Mouse (Mus musculus) 3T3-L1 (cell line): Measurements from ENCODE around the gene Rimklb.
A peak's percentile ranks its signal among the peaks of the same experiment; 100 is the strongest.
"Not testable (repeated sequence)": the region's sequence is repeated elsewhere in the genome, so short reads cannot be mapped to it uniquely, and the experiment has no call there.

ENCODE experiments used
- DNase-seq: peaks from one replicate; pipeline ENCODE4 v3.0.0-alpha.2; 2015; ENCODE audit warnings: low read depth, low spot score

The Rimklb gene

GRCm38 (mm10) chr6:122498661-122499060, at the start of gene Rimklb:
Gene Rimklb, minus strand, starts transcription at chr6:122498761.
- no peak for DNase-seq

GRCm38 (mm10) chr6:122545948-122546347, 47.4 kb upstream of the Rimklb start:
- DNase-seq: peak; percentile 59

GRCm38 (mm10) chr6:122545289-122545882, 46.8 kb upstream of the Rimklb start:
- peak; percentile 71 for DNase-seq

DNA sequence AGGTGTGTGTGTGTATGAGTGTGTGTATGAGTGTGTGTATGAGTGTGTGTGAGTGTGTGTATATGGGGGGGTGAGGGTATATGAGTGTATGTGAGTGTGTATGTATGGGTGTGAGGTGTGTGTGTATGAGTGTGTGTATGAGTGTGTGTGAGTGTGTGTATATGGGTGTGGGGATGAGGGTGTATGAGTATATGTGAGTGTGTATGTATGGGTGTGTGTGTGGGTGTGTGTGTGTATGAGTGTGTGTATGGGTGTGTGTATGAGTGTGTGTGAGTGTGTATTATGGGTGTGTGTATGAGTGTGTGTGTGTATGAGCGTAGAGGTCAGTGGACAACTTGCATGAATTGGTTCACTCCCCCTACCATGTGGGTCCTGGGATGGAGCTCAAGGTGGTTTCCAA, 46.1 kb upstream of the Rimklb start:
- no peak for DNase-seq

- DNase-seq: no peak
Measured at GRCm38 (mm10) chr6:122543574-122543973, 45.0 kb upstream of the Rimklb start.

- not testable (repeated sequence) for DNase-seq
Measured at GRCm38 (mm10) chr6:122542459-122542858, 43.9 kb upstream of the Rimklb start.

GRCm38 (mm10) chr6:122539564-122539963, 41.0 kb upstream of the Rimklb start:
- DNase-seq: no peak

- no peak for DNase-seq
Measured at GRCm38 (mm10) chr6:122534032-122534431, 35.5 kb upstream of the Rimklb start.

DNA sequence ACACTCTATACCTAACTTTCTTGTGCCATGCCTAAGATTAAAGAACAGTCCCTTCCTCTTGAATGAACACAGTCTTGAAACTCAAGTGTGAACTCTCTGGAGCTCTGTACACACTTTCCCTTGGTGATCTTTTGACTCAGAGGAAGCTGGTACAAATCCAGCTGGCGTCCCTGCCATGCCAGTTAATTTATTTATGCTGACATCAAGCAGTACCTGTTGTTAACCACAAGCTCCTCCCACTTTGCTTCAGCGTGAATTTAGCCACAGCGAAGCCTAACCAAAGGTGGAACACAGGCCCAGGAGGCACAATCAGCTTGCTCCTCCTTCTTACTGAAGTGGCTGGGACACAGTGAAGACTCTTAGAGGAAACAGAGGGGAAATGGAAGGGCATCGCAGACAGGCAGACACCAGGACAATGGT, 34.3 kb upstream of the Rimklb start:
- DNase-seq: peak; percentile 55

- peak; percentile 74 for DNase-seq
Measured at GRCm38 (mm10) chr6:122531466-122532174, 33.1 kb upstream of the Rimklb start.

DNA sequence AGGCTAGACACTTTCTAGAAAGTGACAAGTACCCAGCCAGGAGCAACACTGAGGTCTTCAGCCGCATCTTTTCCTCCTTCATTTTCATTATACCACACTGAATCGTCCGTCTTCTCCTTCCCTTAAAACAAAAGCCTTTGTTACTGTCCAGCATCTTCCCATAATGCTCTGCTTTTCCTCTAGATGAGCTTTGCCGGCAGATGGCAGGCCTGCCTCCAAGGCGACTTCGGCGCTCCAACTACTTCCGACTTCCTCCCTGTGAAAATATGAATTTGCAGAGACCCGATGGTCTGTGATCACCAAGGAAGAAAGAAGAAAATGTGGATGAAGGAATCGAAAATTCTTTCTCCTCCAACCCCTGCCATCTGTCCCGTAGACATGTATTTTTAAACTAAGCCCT, 29.6 kb upstream of the Rimklb start:
- DNase-seq: no peak

GRCm38 (mm10) chr6:122527596-122527995, 29.0 kb upstream of the Rimklb start:
- DNase-seq: no peak

GRCm38 (mm10) chr6:122523289-122523688, 24.7 kb upstream of the Rimklb start:
- DNase-seq: no peak

DNA sequence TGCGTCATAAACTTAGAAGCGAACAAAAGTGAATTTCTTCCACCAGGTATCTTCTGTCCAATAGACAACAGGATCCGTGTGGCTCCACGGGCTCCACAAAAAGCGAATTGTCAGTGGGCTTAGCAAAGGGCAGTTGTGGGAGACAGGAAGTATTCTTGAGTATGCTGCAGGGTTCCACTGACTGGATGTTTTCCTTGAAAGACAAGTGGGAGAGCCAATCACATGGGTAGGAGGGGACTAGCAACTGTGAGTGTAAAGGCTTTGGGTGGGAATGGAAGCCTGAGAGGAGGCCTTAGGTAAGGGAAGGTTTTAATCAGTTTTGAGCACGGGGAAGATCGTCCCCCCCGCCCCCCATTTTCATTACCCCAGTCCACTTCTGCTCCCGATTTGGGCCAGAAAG, 24.0 kb upstream of the Rimklb start:
- peak; percentile 56 for DNase-seq

DNA sequence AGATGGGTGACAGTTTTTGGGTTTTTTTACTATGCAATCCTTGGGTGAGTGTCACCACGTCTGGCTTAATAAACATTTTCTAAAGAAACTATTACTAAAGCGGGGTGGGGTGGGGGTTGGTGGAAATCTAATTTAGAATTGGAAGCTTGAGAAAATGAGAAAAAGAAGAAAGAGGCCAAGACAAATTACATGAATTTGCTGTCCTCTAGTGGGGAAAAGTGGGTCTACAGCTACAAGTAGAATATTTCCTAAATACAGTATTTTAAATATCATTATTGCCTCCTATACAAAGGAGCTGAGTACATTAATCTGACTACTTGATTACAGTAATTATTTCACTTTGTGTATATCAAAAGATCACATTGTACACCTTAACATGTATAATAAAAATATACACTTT, 20.8 kb upstream of the Rimklb start:
- peak; percentile 69 for DNase-seq

GRCm38 (mm10) chr6:122517668-122518067, 19.1 kb upstream of the Rimklb start:
- no peak for DNase-seq

DNA sequence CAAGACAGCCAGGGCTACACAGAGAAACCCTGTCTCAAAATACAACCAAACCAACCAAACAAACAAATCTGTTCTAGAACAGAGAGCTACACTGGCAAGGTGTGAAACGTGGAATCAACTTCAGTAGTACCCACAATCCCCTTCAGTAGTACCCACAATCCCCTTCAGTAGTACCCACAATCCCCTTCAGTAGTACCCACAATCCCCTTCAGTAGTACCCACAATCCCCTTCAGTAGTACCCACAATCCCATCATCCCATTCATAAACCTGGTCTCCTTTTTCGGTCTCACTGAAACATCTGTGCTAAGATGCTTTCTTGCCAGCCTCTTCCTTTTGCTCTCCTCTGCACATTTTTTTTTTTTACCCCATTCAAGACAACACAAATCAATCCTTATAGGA, 17.2 kb upstream of the Rimklb start:
- not testable (repeated sequence) for DNase-seq

DNA sequence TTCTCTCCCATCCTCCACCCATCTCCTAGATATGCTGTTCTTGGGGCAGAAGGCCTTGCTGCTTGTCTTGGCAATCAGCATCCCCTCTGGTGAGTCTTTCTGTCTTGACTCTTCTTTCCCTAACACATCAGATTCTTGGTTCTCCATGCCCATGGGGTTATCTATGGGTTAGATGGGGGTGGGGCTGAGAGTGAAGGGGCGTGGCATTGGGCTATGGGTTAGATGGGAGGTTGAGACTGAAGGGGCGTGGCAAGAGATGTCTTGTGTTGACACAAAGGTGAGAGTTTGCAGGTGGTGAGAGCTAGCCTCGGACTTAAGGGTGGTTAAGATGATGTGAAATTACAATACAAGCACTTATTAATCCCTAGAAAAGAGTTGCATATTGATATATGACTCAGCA, 15.8 kb upstream of the Rimklb start:
- DNase-seq: no peak

DNA sequence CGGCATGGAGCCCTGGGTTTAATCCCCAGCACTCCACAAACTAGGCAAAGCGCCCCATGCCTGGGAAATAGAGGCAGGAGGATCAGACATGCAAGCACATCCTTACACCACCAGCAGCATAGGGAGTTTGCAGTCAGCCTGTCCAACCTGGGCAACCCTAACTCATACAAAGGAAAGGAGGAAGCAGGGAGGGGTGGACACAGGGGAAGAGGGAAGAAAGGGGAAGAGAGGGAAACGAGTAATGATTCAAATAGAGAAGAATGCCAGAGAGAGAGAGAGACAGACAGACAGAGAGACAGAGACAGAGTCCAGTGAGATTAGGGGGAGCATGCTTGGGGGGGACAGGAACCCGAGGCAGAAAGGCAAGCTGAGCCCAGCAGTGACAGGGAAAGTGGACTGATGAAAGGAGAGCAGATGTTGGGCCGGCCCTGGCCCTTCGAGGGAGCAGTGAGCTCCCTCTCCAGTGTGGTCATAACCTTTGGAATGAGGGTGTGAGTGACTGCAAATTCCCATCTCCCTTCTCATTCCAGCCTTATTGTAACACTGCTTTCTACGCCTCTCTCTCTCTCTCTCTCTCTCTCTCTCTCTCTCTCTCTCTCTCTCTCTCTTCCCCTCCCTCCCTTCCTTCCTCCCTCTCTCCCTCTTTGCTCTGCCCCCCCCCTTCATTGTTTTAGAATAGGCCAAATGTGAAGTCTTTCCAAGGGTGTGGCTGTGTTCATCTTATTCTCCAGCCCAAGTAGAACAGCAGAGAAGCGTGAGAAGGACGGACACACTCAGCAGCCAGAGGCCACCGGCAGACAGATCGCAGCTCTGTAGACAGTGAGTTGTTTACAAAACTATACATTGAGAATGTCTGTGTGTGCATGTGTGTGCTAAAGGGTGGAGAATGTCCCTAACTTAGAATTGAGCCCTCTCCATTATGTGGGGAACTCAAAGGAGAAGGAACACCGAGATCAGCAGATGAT, 14.6 kb upstream of the Rimklb start:
- DNase-seq: peak; percentile 38

- DNase-seq: no peak
Measured at GRCm38 (mm10) chr6:122508494-122508893, 9.9 kb upstream of the Rimklb start.

DNA sequence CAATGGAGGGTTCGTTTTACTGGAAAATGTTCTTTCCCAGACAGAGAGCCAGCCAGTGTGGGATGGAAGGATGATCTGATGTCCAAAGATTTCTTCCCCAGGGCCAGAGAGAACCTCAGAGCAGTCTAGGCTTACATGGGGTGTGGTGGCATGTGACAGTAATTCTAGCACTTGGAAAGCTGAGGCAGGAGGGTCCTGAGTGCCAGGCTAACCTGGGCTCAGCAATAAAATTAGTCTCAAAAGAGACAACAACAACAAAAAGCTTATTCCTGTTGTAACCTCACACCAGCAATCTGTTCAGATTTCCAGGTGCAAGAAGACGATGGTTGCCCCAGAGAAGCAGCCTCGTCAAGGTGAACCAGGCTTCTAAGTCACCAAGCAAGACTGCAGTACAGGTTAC, 7.0 kb upstream of the Rimklb start, which contains the start of gene Mfap5:
Gene Mfap5 (plus strand): TSS at position 301 of the 400 bp plus-strand sequence.
- DNase-seq: no peak

- DNase-seq: no peak
Measured at GRCm38 (mm10) chr6:122505041-122505440, 6.5 kb upstream of the Rimklb start.
